Mouse (Mus musculus) CH12.LX (cell line): ENCODE results near the gene Wdr5.

ENCODE experiments used
- CTCF ChIP-seq, 2 experiments: IDR thresholded peaks in 1 of 2; conservative IDR thresholded peaks in 1 of 2; 2 replicates each; pipeline ENCODE4 v1.5.1; 2011 to 2012; ENCODE audit warnings: low read depth in 2 of 2, low read length in 2 of 2, improper control_type of control experiment in 1 of 2, inconsistent platforms in 1 of 2, mild to moderate bottlenecking in 1 of 2, moderate library complexity in 1 of 2
- E2F4 ChIP-seq: IDR thresholded peaks from 2 replicates; pipeline ENCODE4 v1.6.1; 2011; ENCODE audit warnings: low read depth, low read length, improper control_type of control experiment; ENCODE audit not compliant: insufficient replicate concordance
- EP300 ChIP-seq: IDR thresholded peaks from 2 replicates; pipeline ENCODE4 v1.6.1; 2011; ENCODE audit warnings: low read length, improper control_type of control experiment
- JUN ChIP-seq: IDR thresholded peaks from 2 replicates; pipeline ENCODE4 v1.6.1; 2011; ENCODE audit warnings: low read depth, mild to moderate bottlenecking, low read length, improper control_type of control experiment, moderate library complexity; ENCODE audit not compliant: insufficient read depth
- MAFK ChIP-seq: IDR thresholded peaks from 2 replicates; pipeline ENCODE4 v1.6.1; 2011; ENCODE audit warnings: low read length, improper control_type of control experiment; ENCODE audit not compliant: insufficient replicate concordance
- MAZ ChIP-seq: IDR thresholded peaks from 2 replicates; pipeline ENCODE4 v1.6.1; 2012; ENCODE audit warnings: low read depth, mild to moderate bottlenecking, inconsistent platforms, low read length, improper control_type of control experiment, moderate library complexity
- NRF1 ChIP-seq: IDR thresholded peaks from 2 replicates; pipeline ENCODE4 v1.6.1; 2014; ENCODE audit warnings: low read depth, mild to moderate bottlenecking, inconsistent platforms, low read length, improper control_type of control experiment, moderate library complexity
- POLR2A ChIP-seq: IDR thresholded peaks from 2 replicates; pipeline ENCODE4 v1.6.1; 2011; ENCODE audit warnings: low read depth, mild to moderate bottlenecking, improper control_type of control experiment, low read length
- POLR2AphosphoS2 ChIP-seq: IDR thresholded peaks from 2 replicates; pipeline ENCODE4 v1.6.1; 2011; ENCODE audit warnings: low read depth, low read length, improper control_type of control experiment
- RAD21 ChIP-seq: IDR thresholded peaks from 2 replicates; pipeline ENCODE4 v1.6.1; 2011; ENCODE audit warnings: low read depth, mild to moderate bottlenecking, low read length, improper control_type of control experiment, moderate library complexity
- UBTF ChIP-seq: IDR thresholded peaks from 2 replicates; pipeline ENCODE4 v1.6.1; 2012; ENCODE audit warnings: low read depth, mild to moderate bottlenecking, inconsistent platforms, low read length, improper control_type of control experiment, moderate library complexity
- USF1 ChIP-seq: IDR thresholded peaks from 2 replicates; pipeline ENCODE4 v1.6.1; 2014; ENCODE audit warnings: low read depth, mild to moderate bottlenecking, inconsistent platforms, low read length, improper control_type of control experiment
- ZC3H11A ChIP-seq: IDR thresholded peaks from 2 replicates; pipeline ENCODE4 v1.6.1; 2012; ENCODE audit warnings: low read depth, mild to moderate bottlenecking, inconsistent platforms, low read length, improper control_type of control experiment
- ZMIZ1 ChIP-seq: IDR thresholded peaks from 2 replicates; pipeline ENCODE4 v1.6.1; 2012; ENCODE audit warnings: low read depth, mild to moderate bottlenecking, inconsistent platforms, low read length, improper control_type of control experiment

- TF ChIP-seq RAD21 (no peak), POLR2A (no peak), ZC3H11A (no peak), MAZ (no peak), EP300 (no peak), E2F4 (no peak), CTCF (conservative IDR thresholded peaks at IDR 0.05 in 1 of 2, IDR thresholded peaks at IDR 0.05 in 1 of 2; ENCODE audit: low read depth in 2 of 2, low read length in 2 of 2) (no peak), POLR2AphosphoS2 (no peak), MAFK (no peak), JUN (no peak), UBTF (no peak), USF1 (no peak), NRF1 (no peak), ZMIZ1 (no peak)
Observed at GRCm38 (mm10) chr2:27479821-27480220, 35.1 kb upstream of the Wdr5 start.
